Mouse (Mus musculus): ENCODE data around the gene Car8. TPM values are rescaled to one million over a fixed set of nuclear protein-coding genes. Genes with fewer than 3 reads are reported as not detected.
A peak's percentile ranks its signal among the peaks of the same experiment; 100 is the strongest.

The Car8 gene
- not detected in 2 replicates for polyA plus RNA-seq (2012)

DNA sequence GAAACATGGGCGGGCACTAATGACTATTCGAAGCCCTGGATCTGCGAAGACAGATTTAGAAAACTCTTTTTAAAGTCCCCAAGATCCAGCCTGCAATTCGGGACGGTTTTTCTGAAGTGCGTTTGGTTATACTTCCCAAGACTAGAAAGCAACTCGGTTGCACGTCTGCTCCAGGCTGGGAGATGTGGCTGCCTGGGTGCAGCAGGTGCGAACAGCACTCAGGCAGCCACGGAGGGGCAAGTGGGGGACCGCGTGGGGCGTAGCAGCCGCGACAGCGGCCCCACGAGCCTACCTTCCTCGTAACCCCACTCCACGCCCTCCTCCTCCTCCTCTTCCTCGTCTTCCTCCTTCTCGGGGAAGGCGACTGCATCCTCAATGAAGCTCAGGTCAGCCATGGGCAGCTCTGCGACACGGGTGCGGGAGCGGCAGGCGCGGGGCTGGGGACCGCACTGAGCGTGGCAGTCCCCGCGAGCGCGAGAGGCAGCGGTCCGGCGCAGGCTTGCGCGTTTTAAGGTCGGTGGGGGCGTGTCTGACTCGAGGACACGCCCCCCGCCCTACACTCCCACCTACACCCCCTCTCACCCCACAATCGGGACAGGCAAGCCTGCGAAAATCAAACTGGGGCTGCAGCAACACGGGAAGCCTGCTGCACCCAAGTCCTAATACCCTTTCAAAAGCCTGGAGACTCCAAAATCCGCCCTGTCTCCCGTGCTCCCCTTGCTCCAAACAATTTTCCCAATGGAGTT lies at the start of gene Car8:
Car8 (minus strand) TSS at position 482 of the 746 bp plus-strand sequence.
- no peak for TF ChIP-seq GATA1 (IDR thresholded peaks at IDR 0.05; ENCODE audit: low read length)

GRCm38 (mm10) chr4:8284934-8285333 lies 46.1 kb upstream of the Car8 start:
- TF ChIP-seq GATA1 (IDR thresholded peaks at IDR 0.05; ENCODE audit: low read length), result peak; percentile 67

DNA sequence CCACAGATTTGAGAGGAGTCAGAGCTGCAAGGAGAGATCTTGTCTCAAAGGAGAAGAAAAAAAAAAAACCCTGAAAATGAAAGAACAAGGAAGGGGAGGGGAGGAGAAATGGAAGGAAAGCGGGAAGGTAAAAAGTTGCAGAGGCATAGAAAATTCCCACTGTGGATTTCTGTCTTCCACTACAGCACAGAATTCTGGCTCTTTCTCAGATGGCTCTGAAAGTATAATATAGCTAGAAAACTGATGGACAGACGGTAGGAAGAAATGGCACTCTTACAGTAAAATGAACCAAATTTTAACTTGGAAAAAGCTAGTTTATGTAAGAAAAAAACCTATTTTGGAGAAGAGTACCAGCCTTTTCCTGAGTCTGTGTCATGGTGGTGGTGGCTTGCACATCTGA lies 39.3 kb upstream of the Car8 start:
- no peak for TF ChIP-seq GATA1 (IDR thresholded peaks at IDR 0.05; ENCODE audit: low read length)

- no peak for TF ChIP-seq GATA1 (IDR thresholded peaks at IDR 0.05; ENCODE audit: low read length)
Measured at GRCm38 (mm10) chr4:8249805-8250204, 11.0 kb upstream of the Car8 start.

DNA sequence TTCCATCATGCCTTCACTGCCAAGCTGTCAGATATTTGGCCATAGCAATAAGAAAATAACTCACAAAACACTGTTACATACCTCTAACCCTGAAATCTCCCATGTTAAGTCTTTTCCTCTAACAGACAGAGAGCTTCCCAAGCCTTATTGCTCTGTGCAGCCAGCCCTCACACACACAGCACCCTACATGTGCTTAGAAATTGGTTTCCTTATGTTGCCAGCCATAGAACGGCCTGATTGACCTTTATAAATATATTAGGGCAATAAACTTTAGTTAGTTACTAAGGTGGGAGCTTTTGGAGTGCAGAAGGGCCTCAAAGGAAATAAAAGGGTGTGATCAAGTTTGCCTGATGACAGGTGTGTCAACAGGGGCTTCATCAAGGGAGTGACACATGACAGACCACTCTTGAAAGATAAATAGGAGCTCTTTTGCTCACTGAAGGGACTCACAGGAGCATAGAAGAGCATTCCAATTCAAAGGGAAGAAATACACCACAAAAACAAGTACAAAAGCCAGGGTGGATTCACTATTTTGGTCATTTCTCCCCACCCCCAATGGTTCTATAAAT lies 6.7 kb upstream of the Car8 start:
- TF ChIP-seq GATA1 (IDR thresholded peaks at IDR 0.05; ENCODE audit: low read length), result no peak

DNA sequence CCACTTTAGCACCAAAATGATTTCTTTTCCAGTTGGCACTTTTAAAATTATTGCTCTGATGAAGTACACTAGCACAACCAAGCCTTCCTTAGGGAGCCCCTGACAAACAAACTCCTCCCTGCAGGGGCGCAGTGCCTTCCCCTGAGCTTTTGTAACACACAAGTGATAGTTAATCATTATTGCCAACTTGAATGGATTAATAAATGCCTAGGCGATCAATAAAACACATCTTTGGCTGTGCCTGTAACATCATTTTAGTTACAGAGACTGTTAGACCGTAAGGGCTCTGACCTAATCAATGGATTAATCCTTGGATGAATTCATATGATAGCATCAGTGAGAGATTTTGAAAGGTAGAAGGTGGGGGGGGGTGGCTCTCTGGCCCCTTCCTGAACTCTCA lies 6.2 kb upstream of the Car8 start:
- no peak for TF ChIP-seq GATA1 (IDR thresholded peaks at IDR 0.05; ENCODE audit: low read length)

- no peak for TF ChIP-seq GATA1 (IDR thresholded peaks at IDR 0.05; ENCODE audit: low read length)
Measured at GRCm38 (mm10) chr4:8239699-8240098, 858 bp upstream of the Car8 start.

- no peak for TF ChIP-seq GATA1 (IDR thresholded peaks at IDR 0.05; ENCODE audit: low read length)
Measured at GRCm38 (mm10) chr4:8239306-8239670, 447 bp upstream of the Car8 start.

- TF ChIP-seq GATA1 (IDR thresholded peaks at IDR 0.05; ENCODE audit: low read length), result no peak
Measured at GRCm38 (mm10) chr4:8232393-8233111, 6.3 kb downstream of the Car8 start.

- no peak for TF ChIP-seq GATA1 (IDR thresholded peaks at IDR 0.05; ENCODE audit: low read length)
Measured at GRCm38 (mm10) chr4:8231291-8231871, 7.5 kb downstream of the Car8 start.

GRCm38 (mm10) chr4:8229661-8230298 lies 9.1 kb downstream of the Car8 start:
- no peak for TF ChIP-seq GATA1 (IDR thresholded peaks at IDR 0.05; ENCODE audit: low read length)

GRCm38 (mm10) chr4:8218941-8219340 lies 19.9 kb downstream of the Car8 start:
- TF ChIP-seq GATA1 (IDR thresholded peaks at IDR 0.05; ENCODE audit: low read length), result no peak

DNA sequence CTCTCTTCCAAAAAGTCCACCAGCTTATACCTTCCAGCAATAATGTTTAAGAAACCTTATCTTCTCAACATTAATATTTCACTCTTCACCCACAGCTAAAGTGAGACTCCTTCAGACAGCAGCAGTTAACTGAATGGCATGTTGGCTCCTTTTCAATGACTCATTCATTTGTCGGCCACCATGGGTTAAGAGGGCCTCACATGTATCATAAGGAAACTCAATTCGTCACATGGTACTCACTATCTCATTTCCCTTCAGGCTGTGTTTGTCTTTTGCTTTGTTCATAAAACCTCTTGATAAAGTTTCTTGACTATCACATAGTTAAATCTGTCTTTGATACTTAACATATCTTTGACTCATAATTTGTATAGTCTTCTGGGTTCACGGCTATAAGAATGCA lies 20.8 kb downstream of the Car8 start:
- TF ChIP-seq GATA1 (IDR thresholded peaks at IDR 0.05; ENCODE audit: low read length), result no peak

DNA sequence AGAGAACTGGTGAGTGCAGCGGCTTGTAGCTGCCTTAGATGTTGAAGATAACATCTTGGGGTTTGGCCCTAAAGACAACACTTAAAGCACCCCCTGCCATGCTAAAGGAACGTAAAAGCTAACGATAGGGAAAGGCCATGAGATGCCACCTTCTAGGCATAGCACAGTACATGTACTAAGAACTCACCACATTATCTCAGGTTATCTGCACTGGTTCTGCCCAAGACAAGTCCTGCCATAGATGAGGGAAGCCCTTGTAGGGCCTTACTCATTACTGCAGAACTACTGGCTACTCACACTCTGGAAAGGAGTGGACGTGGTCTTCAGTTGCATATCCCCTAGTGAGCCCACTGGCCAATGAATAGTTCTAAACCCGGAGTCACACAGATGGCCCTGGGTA lies 21.6 kb downstream of the Car8 start:
- TF ChIP-seq GATA1 (IDR thresholded peaks at IDR 0.05; ENCODE audit: low read length), result no peak

DNA sequence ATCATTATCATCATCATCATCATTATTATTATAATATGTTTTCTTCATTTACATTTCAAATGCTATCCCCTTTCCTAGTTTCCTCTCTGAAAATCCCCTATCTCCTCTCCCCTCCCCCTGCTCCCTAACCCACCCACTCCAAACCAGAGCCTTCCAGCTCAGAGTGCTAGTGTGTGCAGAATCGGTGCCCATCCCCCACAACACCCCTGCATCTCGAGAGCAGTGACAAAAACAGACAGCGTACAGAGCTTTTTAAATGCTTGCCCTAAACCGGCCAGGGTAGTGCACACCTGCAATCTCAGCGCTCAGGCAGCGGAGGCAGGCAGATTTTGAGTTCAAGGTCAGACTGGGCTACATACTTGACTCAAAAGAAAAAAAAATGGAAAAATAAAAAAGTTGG lies 22.3 kb downstream of the Car8 start:
- no peak for TF ChIP-seq GATA1 (IDR thresholded peaks at IDR 0.05; ENCODE audit: low read length)

GRCm38 (mm10) chr4:8213661-8214060 lies 25.2 kb downstream of the Car8 start:
- no peak for TF ChIP-seq GATA1 (IDR thresholded peaks at IDR 0.05; ENCODE audit: low read length)
